Mouse (Mus musculus) T-cell, adult 2 months (primary cell): ENCODE results near the gene Sass6.
"Not testable (repeated sequence)": the region's sequence is repeated elsewhere in the genome, so short reads cannot be mapped to it uniquely, and the experiment has no call there.

Experiments used
- DNase-seq: peaks from one replicate; pipeline ENCODE4 v3.0.0; 2022; ENCODE audit warnings: low spot score

The Sass6 gene

GRCm38 (mm10) chr3:116632971-116633370 is 38.2 kb downstream of the Sass6 start:
- no peak for DNase-seq

- no peak for DNase-seq
These were observed 39.3 kb downstream of the Sass6 start for GRCm38 (mm10) chr3:116634091-116634490.

- DNase-seq = no peak
These were observed 40.1 kb downstream of the Sass6 start for GRCm38 (mm10) chr3:116634853-116635252.

DNA sequence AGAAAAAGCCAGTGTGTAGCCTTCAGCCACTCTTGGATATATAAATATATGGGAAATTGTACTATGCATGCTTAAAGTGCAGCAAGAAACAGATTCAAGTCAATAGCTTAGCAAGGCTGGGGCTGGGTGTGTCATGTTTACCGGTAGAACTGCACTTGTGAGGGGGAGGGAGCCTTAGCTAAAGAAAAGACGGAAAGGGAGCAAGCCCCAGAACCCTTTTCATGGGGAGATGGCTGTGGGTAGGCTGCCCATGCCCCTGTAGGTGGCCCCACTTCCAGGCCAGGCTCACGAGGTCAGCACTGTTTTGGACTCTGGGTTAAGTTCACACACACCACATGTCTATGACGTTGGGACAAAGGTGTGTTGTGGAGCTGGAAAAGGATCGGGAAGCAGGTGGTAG is 41.0 kb downstream of the Sass6 start:
- DNase-seq = no peak

DNA sequence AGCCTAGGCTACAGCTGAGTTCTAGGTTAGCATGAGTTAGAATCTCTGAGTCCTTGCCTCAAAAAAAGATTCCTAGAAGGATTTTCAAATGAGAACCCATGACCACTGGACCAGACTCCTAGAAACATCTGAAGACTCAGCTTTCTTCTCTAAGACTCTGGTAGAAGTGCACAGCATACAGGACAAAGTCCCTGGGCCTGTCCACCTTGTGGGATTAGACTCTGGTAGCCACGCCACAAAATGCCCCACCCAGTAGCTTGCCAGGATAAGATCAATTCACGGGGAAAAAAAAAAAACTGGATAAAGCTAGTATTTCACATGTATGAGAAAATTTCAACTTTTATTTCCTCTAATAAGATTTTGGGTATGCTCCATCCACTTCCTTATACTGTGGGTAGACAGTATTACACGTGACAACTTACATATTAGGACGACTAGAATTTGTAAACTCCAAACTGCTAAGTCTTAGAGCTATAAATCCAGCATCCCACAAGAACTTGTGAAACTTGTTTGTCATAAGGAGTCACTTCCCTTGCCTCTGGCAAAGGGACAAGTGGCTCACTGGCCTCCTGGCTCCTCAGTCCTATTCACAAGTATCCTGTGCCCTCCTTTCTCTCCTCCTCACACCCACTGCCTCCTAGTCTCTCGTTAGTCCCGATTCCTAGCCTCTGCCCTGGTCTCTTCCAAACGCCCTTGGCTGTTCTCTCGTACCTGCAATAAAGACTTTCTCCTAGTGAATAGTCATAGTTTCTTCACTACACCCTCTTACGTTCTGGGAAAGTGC is 43.1 kb downstream of the Sass6 start:
- DNase-seq = no peak

DNA sequence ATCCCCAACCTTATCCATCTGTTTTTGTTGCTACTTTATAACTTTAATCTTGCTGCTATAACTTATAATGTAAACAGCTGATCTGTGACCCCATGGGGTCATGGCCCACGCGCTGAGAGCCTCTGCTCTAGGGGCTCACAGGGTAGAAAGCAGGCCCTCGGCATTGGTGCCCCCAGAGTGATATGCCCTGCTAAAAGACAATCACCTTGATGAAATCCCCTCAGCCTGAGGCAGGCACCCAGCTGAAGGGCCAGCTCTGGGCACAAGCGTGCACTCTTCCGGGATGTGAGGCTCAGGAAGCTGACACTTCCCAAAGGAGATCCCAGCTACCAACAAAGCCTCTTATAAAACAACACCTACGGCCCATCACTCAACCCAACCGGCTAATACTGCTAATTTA is 43.8 kb downstream of the Sass6 start:
- no peak for DNase-seq

GRCm38 (mm10) chr3:116640024-116640423 is 45.2 kb downstream of the Sass6 start:
- DNase-seq = no peak

DNA sequence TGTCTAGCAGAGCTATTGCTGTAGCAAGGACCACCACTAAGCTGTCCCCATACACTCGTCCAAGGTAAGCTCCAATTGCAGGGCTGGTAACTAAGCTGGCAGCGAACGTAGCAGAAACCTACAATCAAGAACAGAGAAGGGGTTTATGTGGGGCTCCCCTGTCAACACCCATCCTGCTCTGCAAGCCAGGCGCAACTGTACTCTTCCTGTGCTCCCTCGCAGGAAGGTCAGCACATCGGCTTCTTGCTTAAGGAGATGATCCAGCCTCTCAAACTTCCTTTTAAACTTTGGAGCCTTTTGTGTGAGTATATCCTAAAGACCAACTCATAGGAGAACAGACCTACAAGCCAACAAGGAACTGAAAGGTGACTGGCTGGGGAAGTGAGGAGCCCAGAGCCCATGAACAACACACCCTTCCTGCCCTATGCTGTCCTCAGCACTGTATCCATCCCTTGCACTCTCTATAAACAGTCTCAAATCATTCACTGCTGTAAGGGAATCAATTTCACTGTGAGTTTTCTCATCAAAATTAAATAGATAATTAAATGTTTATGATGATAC is 47.1 kb downstream of the Sass6 start:
- DNase-seq = no peak

GRCm38 (mm10) chr3:116642373-116642772 is 47.6 kb downstream of the Sass6 start:
- DNase-seq = no peak

GRCm38 (mm10) chr3:116646387-116646786 is 51.6 kb downstream of the Sass6 start:
- DNase-seq = no peak

DNA sequence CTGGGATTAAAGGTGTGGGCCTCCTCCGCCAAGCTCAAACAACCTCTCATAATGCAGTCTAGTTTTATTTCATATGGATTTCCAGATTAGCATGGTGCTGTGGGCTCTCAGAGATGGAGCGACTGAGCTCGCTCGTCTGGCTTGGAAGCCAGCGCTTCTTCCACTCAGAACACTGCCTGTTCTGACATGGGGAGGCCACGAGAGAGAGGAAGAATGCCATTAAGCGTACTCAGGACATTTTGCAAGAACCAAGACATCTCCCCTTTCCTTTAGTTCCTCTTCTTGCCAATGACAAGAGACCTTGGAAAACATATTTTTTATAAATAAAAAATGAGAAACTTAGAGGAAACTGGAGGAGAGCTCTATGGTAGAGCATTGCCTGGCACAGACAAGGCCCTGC is 54.0 kb downstream of the Sass6 start:
- DNase-seq = no peak

DNA sequence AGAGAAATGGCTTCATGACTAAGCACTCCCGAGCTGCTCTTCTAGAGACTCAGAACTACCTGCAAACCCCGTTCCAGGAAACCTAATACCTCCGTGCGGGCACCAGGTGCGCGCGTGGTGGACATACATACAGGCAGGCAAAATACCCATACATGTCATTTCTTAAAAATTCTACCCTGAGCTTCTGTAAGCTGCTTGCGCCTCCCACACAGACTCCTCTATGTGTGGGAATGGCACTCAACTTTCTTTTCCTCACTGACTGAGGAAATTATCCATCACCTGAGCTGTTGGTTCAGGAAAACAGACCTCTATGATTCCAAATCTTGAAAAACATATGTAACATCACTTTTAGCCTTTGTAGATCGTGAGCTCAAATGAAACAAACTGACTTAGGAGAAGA is 55.9 kb downstream of the Sass6 start:
- DNase-seq = no peak

DNA sequence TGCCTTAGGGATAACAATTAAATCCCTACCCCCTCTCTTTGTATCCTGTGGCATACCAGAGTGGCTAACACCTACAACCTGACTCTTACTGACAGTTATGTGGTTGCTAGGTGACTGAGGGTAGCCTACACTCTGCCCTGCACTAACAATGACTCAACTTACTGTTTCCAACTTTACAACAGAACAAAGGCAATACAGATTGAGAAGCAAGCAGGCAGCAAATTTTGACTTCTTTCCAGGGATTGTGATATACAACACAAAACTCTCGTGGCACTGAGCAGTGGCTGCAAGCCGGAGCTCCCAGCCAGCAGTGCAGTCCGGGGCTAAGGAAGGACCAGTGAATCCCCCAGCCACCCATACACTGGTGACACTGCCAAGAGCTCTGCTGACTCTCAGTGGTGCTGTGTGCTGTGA is 57.3 kb downstream of the Sass6 start:
- no peak for DNase-seq

DNA sequence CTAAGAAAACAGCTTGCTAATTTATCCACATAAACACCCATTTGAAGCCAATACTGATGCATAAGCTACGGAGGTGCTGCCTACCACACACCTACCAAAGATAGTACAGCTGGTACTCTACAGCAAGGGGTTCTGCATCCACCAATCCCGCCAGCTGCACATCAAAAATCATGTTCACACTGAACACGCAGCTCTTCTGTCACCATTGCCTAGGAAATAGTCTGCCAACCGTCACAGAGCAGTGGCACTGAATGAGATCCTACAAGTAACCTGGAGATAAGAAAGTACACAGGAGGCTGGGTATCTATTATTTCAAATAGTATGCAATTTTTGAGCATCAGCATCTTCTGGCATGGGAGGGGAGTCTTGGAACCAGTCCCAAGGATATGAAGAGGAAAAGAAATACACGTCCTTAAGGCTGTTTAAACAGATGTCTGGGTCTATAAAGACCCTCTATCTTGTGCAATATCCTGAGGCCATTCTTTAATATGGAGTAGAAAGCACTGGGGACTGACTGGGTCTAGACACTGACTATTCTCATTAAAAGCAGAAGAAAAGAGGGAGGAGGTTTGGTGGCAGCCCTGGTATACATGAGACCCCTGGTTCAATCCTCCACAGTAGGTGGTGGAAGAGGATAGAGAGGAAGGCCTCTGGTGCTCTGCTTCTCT is 58.6 kb downstream of the Sass6 start:
- DNase-seq = no peak

GRCm38 (mm10) chr3:116654051-116654450 is 59.3 kb downstream of the Sass6 start:
- DNase-seq = not testable (repeated sequence)

DNA sequence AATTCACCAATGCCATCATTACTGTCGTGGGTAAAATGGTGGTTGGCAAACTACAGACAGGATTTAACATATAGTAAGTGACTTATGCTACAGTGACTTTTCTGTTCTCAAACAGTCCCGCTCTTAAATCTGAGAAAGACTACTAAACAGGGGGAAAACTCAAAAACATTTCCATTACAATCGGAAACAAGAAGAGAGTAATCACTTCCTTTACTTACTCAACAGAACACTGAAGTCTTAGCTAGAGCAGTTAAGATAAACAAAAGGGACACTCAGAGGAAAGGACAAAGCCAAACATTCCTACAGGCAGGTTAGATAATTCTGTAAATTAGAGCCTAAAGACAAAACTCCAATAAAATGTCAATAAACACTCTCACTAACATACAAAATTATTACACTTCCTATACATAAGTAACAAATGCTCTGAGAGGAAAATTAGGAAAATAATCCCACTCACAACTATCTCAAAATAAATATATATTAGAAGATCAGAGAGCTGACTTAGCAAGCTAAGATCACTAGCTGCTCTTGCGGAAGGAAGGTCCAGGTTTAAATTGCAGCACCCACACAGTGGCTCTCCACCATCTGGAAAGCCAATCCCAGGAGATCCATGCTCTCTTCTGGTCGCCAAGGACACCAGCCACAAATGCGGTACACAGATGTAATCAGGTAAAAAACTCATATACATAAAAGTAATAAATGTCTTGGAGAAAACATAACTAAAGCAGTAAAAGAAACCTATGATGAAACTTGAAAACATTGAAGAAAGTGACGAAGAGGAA is 61.6 kb downstream of the Sass6 start:
- no peak for DNase-seq

DNA sequence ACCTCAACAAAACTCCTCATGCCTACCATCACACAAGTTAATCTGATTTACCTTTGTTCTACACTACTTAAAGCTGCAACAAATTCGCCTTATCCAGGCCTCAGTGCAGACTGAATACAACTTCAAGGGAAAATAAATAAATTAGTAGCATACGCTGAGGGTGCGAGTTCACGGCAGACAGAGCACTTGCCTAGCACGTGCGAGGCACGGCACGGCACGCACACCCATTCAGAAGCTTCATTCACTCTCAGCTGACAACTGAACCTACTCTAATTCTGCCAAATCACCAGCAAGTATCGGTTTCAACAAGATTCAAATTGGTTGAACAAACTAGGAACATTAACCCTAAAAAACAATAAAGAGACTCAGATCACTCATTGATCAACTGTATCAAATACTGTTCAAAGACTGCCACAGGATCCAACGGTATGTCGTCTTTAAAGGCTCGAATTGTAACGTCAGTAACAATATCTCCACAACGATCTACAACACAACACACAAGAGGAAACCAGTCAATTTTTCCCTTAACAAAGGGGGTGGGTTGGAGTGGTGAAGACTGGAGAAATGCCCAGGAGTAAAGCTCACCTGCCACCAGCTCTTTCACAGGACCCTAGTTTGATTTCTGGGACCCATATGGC is 64.3 kb downstream of the Sass6 start:
- DNase-seq = no peak

DNA sequence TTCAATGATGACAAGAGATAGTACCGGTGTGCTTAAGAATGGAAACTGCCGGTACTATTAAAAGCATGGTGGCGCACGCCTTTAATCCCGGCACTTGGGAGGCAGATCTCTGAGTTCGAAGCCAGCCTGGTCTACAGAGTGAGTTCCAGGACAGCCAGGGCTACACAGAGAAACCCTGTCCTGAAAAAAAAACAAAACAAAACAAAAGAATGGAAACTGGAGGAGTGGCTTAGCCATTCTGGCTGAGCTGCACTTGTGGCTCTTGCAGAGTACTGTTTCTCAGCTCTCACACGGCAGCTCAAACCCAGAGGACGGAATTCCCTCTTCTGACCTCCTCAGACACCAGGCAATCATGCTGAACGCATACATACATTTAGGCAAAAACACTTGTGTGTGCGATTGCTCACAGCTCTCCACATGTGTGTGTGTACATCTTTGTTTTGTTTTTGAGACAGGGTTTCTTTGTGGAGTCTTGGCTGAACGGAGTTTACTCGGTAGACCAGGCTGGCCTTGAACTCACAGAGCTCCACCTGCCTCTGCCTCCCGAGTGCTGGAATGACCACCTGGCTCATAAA is 65.2 kb downstream of the Sass6 start:
- DNase-seq = no peak

GRCm38 (mm10) chr3:116661288-116661869 is 66.6 kb downstream of the Sass6 start:
- no peak for DNase-seq

DNA sequence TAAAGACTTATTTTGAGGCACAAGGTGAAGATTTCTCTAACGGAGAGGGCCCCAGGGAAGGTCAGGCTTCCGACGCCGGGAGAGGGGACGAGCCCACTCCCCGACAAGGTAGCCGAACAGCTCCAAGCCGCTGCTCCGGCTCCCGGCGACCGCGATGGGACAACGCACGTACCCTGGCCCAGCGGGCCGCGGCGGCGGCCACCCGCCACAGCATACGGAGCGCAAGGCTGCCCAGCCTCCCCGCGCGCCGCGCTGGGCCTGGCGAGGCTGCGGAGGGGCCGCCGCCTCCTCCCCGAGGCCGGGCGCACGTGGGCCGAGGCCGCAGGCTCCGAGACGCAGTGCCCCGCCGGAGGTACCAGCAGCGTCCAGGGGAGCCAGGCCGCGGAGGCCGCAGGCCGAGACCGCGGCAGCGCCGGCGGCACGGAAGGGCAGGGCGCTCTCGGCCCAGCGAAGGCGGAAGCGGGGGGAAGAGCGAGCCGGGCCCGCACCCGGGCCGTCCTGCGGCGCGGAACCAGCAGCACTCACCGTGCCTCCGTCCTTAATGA is 67.2 kb downstream of the Sass6 start:
- no peak for DNase-seq

DNA sequence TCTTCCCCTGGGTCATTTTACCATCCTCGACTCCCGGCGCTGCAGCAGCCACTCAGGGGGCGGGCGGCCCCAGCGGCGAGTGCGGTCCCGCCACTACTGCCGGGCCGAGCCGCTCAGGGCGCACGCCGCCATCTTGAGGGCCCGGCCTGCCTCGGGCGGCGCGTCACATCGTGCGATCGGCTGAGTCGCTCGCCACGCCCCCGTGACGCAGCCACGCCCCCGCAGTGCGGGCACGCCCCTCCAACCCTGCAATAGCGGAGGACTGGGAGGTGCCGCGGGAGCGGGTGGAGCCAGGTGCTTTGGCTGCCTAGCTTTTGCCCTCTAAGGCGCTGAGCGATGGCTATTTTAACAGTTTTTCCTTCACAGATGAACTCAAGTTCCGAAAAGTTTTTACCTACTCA is 67.7 kb downstream of the Sass6 start, which contains the start of gene Mfsd14a:
Mfsd14a (minus strand) TSS at position 215 of the 401 bp plus-strand sequence.
- DNase-seq = peak; percentile 99
